Mouse (Mus musculus): ENCODE results near the gene Gfer. TPM values are rescaled to one million over a fixed set of nuclear protein-coding genes. Genes with fewer than 3 reads are reported as not detected.

Gene Gfer
- total and polyA plus RNA-seq, 2 experiments from 2014 or later = 34.7 to 35.4 TPM

GRCm38 (mm10) chr17:24736330-24737051 is 40.5 kb upstream of the Gfer start, which contains the start of gene Msrb1:
Gene Msrb1, plus strand, starts transcription at chr17:24736642.
- Histone ChIP-seq H3K4me1 (ENCODE audit: insufficient read depth) (no peaks in the 10 kb centered on the region), H3K27ac (ENCODE audit: low read depth, low read length) (no peak within 1 kb of the TSS), H3K36me3 (ENCODE audit: insufficient read depth) (no peaks in the 10 kb centered on the region), H3K9ac (peak within 1 kb of the TSS; percentile 56), H3K4me3 (ENCODE audit: low read depth, low read length) (peak within 1 kb of the TSS; percentile 60), H3K9me3 (ENCODE audit: low read length) (no peaks in the 10 kb centered on the region), H3K27me3 (ENCODE audit: insufficient read depth, low read length) (no peaks in the 10 kb centered on the region), H3K4me2 (ENCODE audit: low read depth) (peak within 1 kb of the TSS; percentile 86)
- peak; percentile 99 for ATAC-seq
- peak; percentile 93 for DNase-seq
- WGBS = 4% methylated on average over 29 of the region's 29 CpGs
- TF ChIP-seq CTCF (IDR thresholded peaks at IDR 0.05; ENCODE audit: low read depth) = no peak

DNA sequence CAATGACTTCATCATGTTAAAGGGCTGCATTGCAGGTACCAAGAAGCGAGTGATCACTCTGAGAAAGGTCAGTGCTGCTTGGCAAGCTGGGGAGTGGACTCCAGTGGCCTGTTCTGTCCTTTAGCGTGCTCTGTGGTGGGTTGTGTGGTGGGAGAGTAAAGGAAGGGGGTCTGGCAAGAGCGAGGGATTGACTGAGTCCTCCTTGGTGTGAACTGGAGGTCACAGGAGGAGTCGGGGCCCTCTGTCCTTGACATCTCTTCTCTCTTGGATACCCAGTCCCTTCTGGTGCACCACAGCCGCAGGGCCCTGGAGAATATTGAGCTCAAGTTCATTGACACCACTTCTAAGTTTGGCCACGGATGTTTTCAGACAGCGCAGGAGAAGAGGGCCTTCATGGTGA is 39.5 kb upstream of the Gfer start:
- Histone ChIP-seq H3K4me3 (ENCODE audit: low read depth, low read length) (no peak overlapping the region), H3K36me3 (ENCODE audit: insufficient read depth) (no peaks in the 10 kb centered on the region), H3K27me3 (ENCODE audit: insufficient read depth, low read length) (no peaks in the 10 kb centered on the region), H3K9me3 (ENCODE audit: low read length) (no peaks in the 10 kb centered on the region), H3K4me2 (ENCODE audit: low read depth) (no peak overlapping the region), H3K9ac (no peak overlapping the region), H3K4me1 (ENCODE audit: insufficient read depth) (no peaks in the 10 kb centered on the region), H3K27ac (ENCODE audit: low read depth, low read length) (no peak overlapping the region)
- no peak for TF ChIP-seq CTCF (IDR thresholded peaks at IDR 0.05; ENCODE audit: low read depth)
- ATAC-seq (no peak), DNase-seq (no peak)
- 85% methylated on average over 7 of the region's 7 CpGs for WGBS

DNA sequence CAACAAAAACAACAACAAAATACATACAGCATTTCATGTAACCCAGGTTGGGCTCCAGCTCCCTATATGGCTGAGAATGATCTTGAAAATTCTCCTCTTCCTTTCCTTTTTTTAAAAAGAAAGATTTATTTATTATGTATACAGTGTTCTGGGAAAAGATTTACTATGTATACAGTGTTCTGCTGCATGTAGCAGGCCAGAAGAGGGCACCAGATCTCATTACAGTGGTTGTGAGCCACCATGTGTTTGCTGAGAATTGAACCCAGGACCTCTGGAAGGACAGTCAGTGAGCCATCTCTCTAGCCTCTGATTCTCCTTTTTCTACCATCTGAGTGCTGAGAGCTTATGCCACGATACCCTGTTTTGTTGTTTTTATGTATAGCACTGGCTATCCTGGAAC is 38.6 kb upstream of the Gfer start:
- DNase-seq (no peak), ATAC-seq (no peak)
- H3K9ac ChIP-seq = no peak overlapping the region
- no peak overlapping the region for H3K27ac ChIP-seq (ENCODE audit: low read depth, low read length)
- H3K4me3 ChIP-seq (ENCODE audit: low read depth, low read length) = no peak overlapping the region
- H3K36me3 ChIP-seq (ENCODE audit: insufficient read depth) = no peaks in the 10 kb centered on the region
- no peak overlapping the region for H3K4me2 ChIP-seq (ENCODE audit: low read depth)
- H3K4me1 ChIP-seq (ENCODE audit: insufficient read depth) = no peaks in the 10 kb centered on the region
- 91% methylated on average over 1 of the region's 1 CpGs for WGBS
- 0 out of 2 replicates have a peak, but pooled peaks have one; percentile 10 for TF ChIP-seq CTCF (IDR thresholded peaks at IDR 0.05; ENCODE audit: low read depth)
- no peaks in the 10 kb centered on the region for H3K27me3 ChIP-seq (ENCODE audit: insufficient read depth, low read length)
- no peaks in the 10 kb centered on the region for H3K9me3 ChIP-seq (ENCODE audit: low read length)

DNA sequence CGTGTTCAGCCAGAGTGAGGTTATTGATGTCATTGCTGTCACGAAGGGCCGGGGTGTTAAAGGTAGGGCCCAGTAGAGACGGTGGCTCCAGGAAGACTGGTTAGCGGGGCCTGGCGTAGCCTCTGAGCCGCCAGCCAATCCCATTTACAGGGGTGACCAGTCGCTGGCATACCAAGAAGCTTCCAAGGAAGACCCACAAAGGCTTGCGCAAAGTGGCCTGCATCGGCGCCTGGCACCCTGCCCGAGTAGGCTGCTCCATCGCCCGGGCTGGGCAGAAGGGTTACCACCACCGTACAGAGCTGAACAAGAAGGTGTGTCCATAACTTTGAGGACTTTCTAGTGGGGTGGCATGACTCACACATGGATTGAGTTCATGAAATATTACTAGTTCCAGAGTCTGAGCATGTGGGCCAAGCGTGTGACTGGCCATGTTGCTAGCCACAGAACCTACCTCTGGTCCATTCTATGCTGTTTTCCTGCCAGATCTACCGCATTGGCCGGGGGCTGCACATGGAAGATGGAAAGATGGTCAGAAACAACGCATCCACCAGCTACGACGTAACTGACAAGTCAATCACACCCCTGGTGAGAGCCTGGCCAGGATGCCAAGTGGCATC is 37.6 kb upstream of the Gfer start:
- no peak for ATAC-seq
- H3K4me3 ChIP-seq (ENCODE audit: low read depth, low read length) = no peak overlapping the region
- no peak overlapping the region for H3K27ac ChIP-seq (ENCODE audit: low read depth, low read length)
- no peaks in the 10 kb centered on the region for H3K4me1 ChIP-seq (ENCODE audit: insufficient read depth)
- no peaks in the 10 kb centered on the region for H3K36me3 ChIP-seq (ENCODE audit: insufficient read depth)
- TF ChIP-seq CTCF (IDR thresholded peaks at IDR 0.05; ENCODE audit: low read depth) = no peak
- H3K27me3 ChIP-seq (ENCODE audit: insufficient read depth, low read length) = no peaks in the 10 kb centered on the region
- H3K4me2 ChIP-seq (ENCODE audit: low read depth) = no peak overlapping the region
- no peaks in the 10 kb centered on the region for H3K9me3 ChIP-seq (ENCODE audit: low read length)
- H3K9ac ChIP-seq = no peak overlapping the region
- WGBS = 89% methylated on average over 21 of the region's 21 CpGs
- DNase-seq = no peak

DNA sequence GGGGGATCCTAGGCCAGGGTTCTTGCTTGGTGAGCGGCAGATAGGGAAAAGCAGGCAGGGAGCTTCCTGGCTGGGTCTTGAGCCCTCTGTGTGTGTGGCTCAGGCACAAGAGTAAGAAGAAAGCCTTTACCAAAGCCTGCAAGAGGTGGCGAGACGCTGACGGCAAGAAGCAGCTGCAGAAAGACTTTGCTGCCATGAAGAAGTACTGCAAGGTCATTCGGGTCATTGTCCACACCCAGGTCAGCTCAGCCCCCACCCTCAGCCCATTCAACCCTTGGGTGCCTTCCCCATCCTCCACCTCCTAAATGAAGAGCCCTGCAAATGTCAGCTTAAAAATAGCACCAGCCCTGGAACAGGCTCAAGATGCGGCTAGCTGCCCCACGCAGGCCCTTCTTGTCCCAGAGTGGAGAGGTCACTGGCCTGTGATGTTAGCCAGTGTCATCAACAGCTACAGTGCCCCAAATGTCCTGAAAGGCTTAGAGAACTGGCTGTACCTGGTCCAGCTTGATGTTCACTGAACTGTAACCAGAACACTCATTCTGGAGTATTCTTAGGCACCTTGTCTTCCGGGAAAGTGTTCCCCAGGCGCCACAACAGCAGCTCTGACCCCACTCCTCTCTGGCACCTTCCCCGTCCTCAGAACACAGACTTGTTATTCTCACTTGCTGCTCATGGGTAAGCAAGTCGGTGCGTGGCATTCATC is 36.4 kb upstream of the Gfer start:
- H3K4me1 ChIP-seq (ENCODE audit: insufficient read depth) = no peaks in the 10 kb centered on the region
- no peak for TF ChIP-seq CTCF (IDR thresholded peaks at IDR 0.05; ENCODE audit: low read depth)
- H3K9me3 ChIP-seq (ENCODE audit: low read length) = no peaks in the 10 kb centered on the region
- ATAC-seq (no peak), DNase-seq (no peak)
- no peak overlapping the region for H3K9ac ChIP-seq
- no peaks in the 10 kb centered on the region for H3K36me3 ChIP-seq (ENCODE audit: insufficient read depth)
- 86% methylated on average over 12 of the region's 12 CpGs for WGBS
- H3K4me3 ChIP-seq (ENCODE audit: low read depth, low read length) = no peak overlapping the region
- no peak overlapping the region for H3K27ac ChIP-seq (ENCODE audit: low read depth, low read length)
- no peak overlapping the region for H3K4me2 ChIP-seq (ENCODE audit: low read depth)
- H3K27me3 ChIP-seq (ENCODE audit: insufficient read depth, low read length) = no peaks in the 10 kb centered on the region

- Histone ChIP-seq H3K27me3 (ENCODE audit: insufficient read depth, low read length) (no peaks in the 10 kb centered on the region), H3K4me3 (ENCODE audit: low read depth, low read length) (no peak overlapping the region), H3K4me1 (ENCODE audit: insufficient read depth) (no peaks in the 10 kb centered on the region), H3K27ac (ENCODE audit: low read depth, low read length) (no peak overlapping the region), H3K9ac (no peak overlapping the region), H3K9me3 (ENCODE audit: low read length) (no peaks in the 10 kb centered on the region), H3K36me3 (ENCODE audit: insufficient read depth) (no peaks in the 10 kb centered on the region), H3K4me2 (ENCODE audit: low read depth) (no peak overlapping the region)
- no peak for TF ChIP-seq CTCF (IDR thresholded peaks at IDR 0.05; ENCODE audit: low read depth)
- ATAC-seq (no peak), DNase-seq (no peak)
- WGBS = 80% methylated on average over 14 of the region's 14 CpGs
Observed at GRCm38 (mm10) chr17:24730787-24731186, 34.8 kb upstream of the Gfer start.

- ATAC-seq (no peak), DNase-seq (no peak)
- no peak overlapping the region for H3K4me2 ChIP-seq (ENCODE audit: low read depth)
- no peaks in the 10 kb centered on the region for H3K36me3 ChIP-seq (ENCODE audit: insufficient read depth)
- no peaks in the 10 kb centered on the region for H3K9me3 ChIP-seq (ENCODE audit: low read length)
- TF ChIP-seq CTCF (IDR thresholded peaks at IDR 0.05; ENCODE audit: low read depth) = no peak
- H3K27ac ChIP-seq (ENCODE audit: low read depth, low read length) = no peak overlapping the region
- H3K9ac ChIP-seq = no peak overlapping the region
- no peak overlapping the region for H3K4me3 ChIP-seq (ENCODE audit: low read depth, low read length)
- H3K4me1 ChIP-seq (ENCODE audit: insufficient read depth) = no peaks in the 10 kb centered on the region
- WGBS = 73% methylated on average over 6 of the region's 6 CpGs
- H3K27me3 ChIP-seq (ENCODE audit: insufficient read depth, low read length) = no peaks in the 10 kb centered on the region
Observed at GRCm38 (mm10) chr17:24729067-24729466, 33.1 kb upstream of the Gfer start.
